Mouse (Mus musculus) brain, embryonic 14.5 days (tissue): ENCODE results near the gene Myt1. TPM values are rescaled to one million over a fixed set of nuclear protein-coding genes. Genes with fewer than 3 reads are reported as not detected.

ENCODE experiments used
- DNase-seq: peaks from one replicate; pipeline ENCODE4 v3.0.0-alpha.2; 2011; ENCODE audit warnings: low read depth
- CTCF ChIP-seq: fragments of 200-500 bp; IDR thresholded peaks from 2 replicates; pipeline ENCODE4 v1.5.1; 2012; ENCODE audit warnings: inconsistent platforms, mild to moderate bottlenecking, moderate library complexity, borderline replicate concordance; ENCODE audit not compliant: insufficient read depth, insufficient read length; ENCODE audit errors: extremely low read depth
- POLR2A ChIP-seq: fragments of 200-500 bp; IDR thresholded peaks from 2 replicates; pipeline ENCODE4 v1.6.1; 2012; ENCODE audit warnings: mild to moderate bottlenecking, inconsistent platforms, borderline replicate concordance; ENCODE audit not compliant: poor library complexity, insufficient read depth, insufficient read length, severe bottlenecking; ENCODE audit errors: extremely low read depth
- polyA plus RNA-seq: library from polyadenylated mRNA; depleted of rRNA; stranded (reverse); fragments of >200 nt; gene quantifications from 2 replicates; pipeline ENCODE4 v1.2.3, GENCODE M21; 2012

Myt1 gene
- polyA plus RNA-seq, 1 experiment: 65.4 TPM

GRCm38 (mm10) chr2:181789396-181789795 is 26.3 kb downstream of the Myt1 start:
- TF ChIP-seq POLR2A (no peak), CTCF (no peak)
- no peak for DNase-seq

- DNase-seq: peak; percentile 48
Measured at GRCm38 (mm10) chr2:181793186-181793585, 30.1 kb downstream of the Myt1 start.

GRCm38 (mm10) chr2:181795641-181796130 is 32.6 kb downstream of the Myt1 start:
- no peak for DNase-seq
- TF ChIP-seq CTCF (no peak), POLR2A (no peak)

- DNase-seq: no peak
- no peak for TF ChIP-seq POLR2A
Measured at GRCm38 (mm10) chr2:181797672-181798071, 34.5 kb downstream of the Myt1 start.

- TF ChIP-seq POLR2A (no peak), CTCF (no peak)
- no peak for DNase-seq
Measured at GRCm38 (mm10) chr2:181829032-181829650, 66.0 kb downstream of the Myt1 start.

GRCm38 (mm10) chr2:181832745-181833144 is 69.6 kb downstream of the Myt1 start:
- TF ChIP-seq CTCF: no peak
- no peak for TF ChIP-seq POLR2A
- DNase-seq: no peak

- TF ChIP-seq POLR2A: peak; percentile 53; the same call in 1 of the 2 replicates
- TF ChIP-seq CTCF: no peak
- DNase-seq: peak; percentile 98
Measured at GRCm38 (mm10) chr2:181837372-181838292, 74.5 kb downstream of the Myt1 start, which contains the start of gene Pcmtd2. Gene Pcmtd2, plus strand, starts transcription at chr2:181837854.

GRCm38 (mm10) chr2:181838293-181838680 is 75.2 kb downstream of the Myt1 start:
- peak; percentile 40 for DNase-seq

GRCm38 (mm10) chr2:181845709-181846394 is 82.7 kb downstream of the Myt1 start:
- DNase-seq: no peak
- TF ChIP-seq POLR2A: no peak
- no peak for TF ChIP-seq CTCF

More at GRCm38 (mm10) chr2:181838293-181838680, 75.2 kb downstream of the Myt1 start:
- TF ChIP-seq CTCF (no peak), POLR2A (no peak)

- DNase-seq: peak; percentile 100
Measured at GRCm38 (mm10) chr2:181863791-181864535, 100.8 kb downstream of the Myt1 start, which contains the start of gene Polr3k. Gene Polr3k, plus strand, starts transcription at chr2:181864337.

GRCm38 (mm10) chr2:181864536-181864860 is 101.4 kb downstream of the Myt1 start:
- TF ChIP-seq POLR2A (no peak), CTCF (no peak)
- no peak for DNase-seq

More at GRCm38 (mm10) chr2:181863791-181864535, 100.8 kb downstream of the Myt1 start, which contains the start of gene Polr3k:
- TF ChIP-seq CTCF: no peak
- peak; percentile 70; the same call in 1 of the 2 replicates for TF ChIP-seq POLR2A
